Mouse (Mus musculus) G1E (cell line): ENCODE measurements at regions not wholly inside any gene's neighbourhood (a gene's known extent, or its start where the extent isn't known, plus 50 kb on each side); places are given as distances from the start of the nearest gene placed in this dataset.
A peak's percentile ranks its signal among the peaks of the same experiment; 100 is the strongest.

Experiments used
- ATAC-seq: 2 replicates; pipeline ENCODE4 v1.8.0; 2016; ENCODE audit warnings: mild to moderate bottlenecking; ENCODE audit not compliant: insufficient number of reproducible peaks, poor library complexity, low FRiP score, severe bottlenecking; ENCODE audit errors: extremely low read depth
- DNase-seq: peaks from one replicate; pipeline ENCODE4 v3.0.0; 2012; ENCODE audit warnings: low spot score
- H3K27me3 ChIP-seq: 2 replicates; pipeline ENCODE4 v1.6.1; 2012; ENCODE audit warnings: mild to moderate bottlenecking, low read length, inconsistent platforms; ENCODE audit not compliant: insufficient read depth
- H3K36me3 ChIP-seq: replicated peaks from 2 replicates; pipeline ENCODE3; 2012; ENCODE audit warnings: mild to moderate bottlenecking, inconsistent platforms
- H3K4me1 ChIP-seq: 2 replicates; pipeline ENCODE4 v1.6.1; 2012; ENCODE audit warnings: low read depth, low read length, inconsistent platforms, mixed read lengths; ENCODE audit not compliant: insufficient read depth
- H3K4me3 ChIP-seq: 2 replicates; pipeline ENCODE4 v1.5.1; 2012; ENCODE audit warnings: low read depth, mild to moderate bottlenecking, inconsistent platforms, low read length, moderate library complexity, mixed read lengths
- H3K9me3 ChIP-seq: replicated peaks from 2 replicates; pipeline ENCODE4 v1.6.1; 2012; ENCODE audit warnings: inconsistent platforms
- CTCF ChIP-seq: IDR thresholded peaks from 2 replicates; pipeline ENCODE4 v1.5.1; 2012; ENCODE audit warnings: low read depth, low read length, inconsistent platforms, mixed read lengths
- GATA1 ChIP-seq: IDR thresholded peaks from 2 replicates; pipeline ENCODE4 v1.6.1; 2012; ENCODE audit warnings: borderline replicate concordance, low read length, inconsistent platforms, mixed read lengths
- GATA2 ChIP-seq: IDR thresholded peaks from 2 replicates; pipeline ENCODE4 v1.6.1; 2012; ENCODE audit warnings: low read depth, low read length, inconsistent platforms, borderline replicate concordance
- POLR2AphosphoS5 ChIP-seq: IDR thresholded peaks from 2 replicates; pipeline ENCODE4 v1.6.1; 2012; ENCODE audit warnings: low read depth, low read length, inconsistent platforms; ENCODE audit not compliant: insufficient replicate concordance
- TAL1 ChIP-seq: conservative IDR thresholded peaks from 2 replicates; pipeline ENCODE4 v1.6.1; 2012; ENCODE audit warnings: low read depth, low read length, inconsistent platforms, mixed read lengths

DNA sequence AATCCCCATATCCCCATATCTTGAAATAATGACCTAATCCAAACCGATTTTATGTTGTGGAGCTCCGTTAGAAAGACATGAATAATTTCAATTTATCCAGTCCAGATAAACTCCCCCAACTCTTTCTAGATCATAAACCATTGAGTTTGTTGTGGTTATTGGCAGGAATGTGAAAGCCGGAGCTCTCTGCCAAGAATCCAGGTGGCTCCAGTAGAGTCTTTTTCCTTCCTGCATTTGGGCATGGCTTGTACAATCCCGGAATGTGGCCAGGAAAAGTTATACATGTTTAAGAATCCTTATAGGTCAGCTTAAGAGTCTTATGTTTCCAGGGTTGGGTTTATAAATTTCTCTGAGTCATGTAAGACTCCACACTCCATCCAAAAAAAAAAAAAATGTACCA is 1272.8 kb downstream of the Efna5 start:
- no peaks in the 10 kb centered on the region for H3K27me3 ChIP-seq
- no peaks in the 10 kb centered on the region for H3K36me3 ChIP-seq
- ATAC-seq: no peak
- H3K9me3 ChIP-seq: no peaks in the 10 kb centered on the region
- H3K4me3 ChIP-seq: no peak overlapping the region
- no peak for DNase-seq
- TF ChIP-seq POLR2AphosphoS5 (no peak), TAL1 (no peak), GATA2 (no peak), CTCF (no peak), GATA1 (no peak)
- no peaks in the 10 kb centered on the region for H3K4me1 ChIP-seq

GRCm38 (mm10) chr17:61606729-61607481 is 1274.2 kb downstream of the Efna5 start:
- Histone ChIP-seq H3K4me3 (no peak overlapping the region), H3K36me3 (no peaks in the 10 kb centered on the region), H3K4me1 (no peaks in the 10 kb centered on the region), H3K9me3 (no peaks in the 10 kb centered on the region), H3K27me3 (no peaks in the 10 kb centered on the region)
- ATAC-seq (no peak), DNase-seq (no peak)
- TF ChIP-seq CTCF: no peak
- TF ChIP-seq GATA2: no peak
- TF ChIP-seq GATA1: no peak
- TF ChIP-seq POLR2AphosphoS5: no peak
- TF ChIP-seq TAL1: no peak

DNA sequence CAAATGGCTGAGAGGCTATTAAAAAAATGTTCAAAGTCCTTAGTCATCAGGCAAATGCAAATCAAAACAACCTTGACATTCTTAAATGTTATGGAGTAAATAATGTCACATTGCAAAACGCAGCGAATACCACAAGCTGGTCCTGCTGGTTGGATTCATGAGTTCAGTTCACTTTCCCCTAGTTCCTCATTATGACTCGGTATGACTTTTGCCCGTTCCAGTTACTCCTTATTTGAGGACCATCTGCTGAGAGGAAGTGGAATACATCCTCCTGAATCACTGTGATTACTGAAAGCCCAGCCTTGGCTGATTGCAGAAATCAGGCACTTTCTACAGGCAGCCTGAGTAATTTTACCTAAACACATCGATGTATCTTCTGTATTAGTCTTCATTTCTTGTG is 1276.9 kb downstream of the Efna5 start:
- ATAC-seq: no peak
- Histone ChIP-seq H3K4me3 (no peak overlapping the region), H3K27me3 (no peaks in the 10 kb centered on the region), H3K4me1 (no peaks in the 10 kb centered on the region), H3K9me3 (no peaks in the 10 kb centered on the region), H3K36me3 (no peaks in the 10 kb centered on the region)
- DNase-seq: no peak
- TF ChIP-seq GATA1 (no peak), GATA2 (no peak), POLR2AphosphoS5 (no peak), CTCF (no peak), TAL1 (no peak)

DNA sequence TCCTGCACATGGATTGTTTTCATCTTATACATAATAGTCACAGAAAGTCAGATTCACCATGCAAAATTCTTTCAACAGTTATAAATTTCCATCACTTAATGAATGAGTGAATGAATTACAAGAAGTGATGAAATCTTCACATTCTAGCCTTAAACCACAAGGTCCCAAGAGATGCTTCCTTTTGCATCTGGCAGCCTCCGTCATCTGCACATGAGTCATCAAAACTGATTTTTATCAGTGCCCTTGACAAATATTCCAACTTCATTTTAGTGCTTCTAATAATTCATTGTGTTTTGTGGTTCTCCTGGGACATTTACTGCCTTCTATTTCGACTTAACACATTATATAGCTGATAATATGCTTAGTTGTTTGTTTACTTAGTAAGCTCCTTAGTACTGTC is 1291.9 kb downstream of the Efna5 start:
- Histone ChIP-seq H3K9me3 (no peaks in the 10 kb centered on the region), H3K27me3 (no peaks in the 10 kb centered on the region), H3K36me3 (no peaks in the 10 kb centered on the region), H3K4me1 (no peaks in the 10 kb centered on the region), H3K4me3 (no peak overlapping the region)
- TF ChIP-seq CTCF (no peak), TAL1 (no peak), GATA1 (no peak), GATA2 (no peak), POLR2AphosphoS5 (no peak)
- DNase-seq (no peak), ATAC-seq (peak; percentile 45)

GRCm38 (mm10) chr17:61578895-61579294 is 1302.2 kb downstream of the Efna5 start:
- DNase-seq: no peak
- Histone ChIP-seq H3K4me1 (no peaks in the 10 kb centered on the region), H3K9me3 (peaks cover 2% of the 10 kb centered on the region; the same call in 1 of the 2 replicates), H3K27me3 (no peaks in the 10 kb centered on the region), H3K4me3 (no peak overlapping the region), H3K36me3 (no peaks in the 10 kb centered on the region)
- no peak for ATAC-seq
- no peak for TF ChIP-seq CTCF
- no peak for TF ChIP-seq TAL1
- TF ChIP-seq GATA1: no peak
- no peak for TF ChIP-seq POLR2AphosphoS5
- TF ChIP-seq GATA2: no peak

DNA sequence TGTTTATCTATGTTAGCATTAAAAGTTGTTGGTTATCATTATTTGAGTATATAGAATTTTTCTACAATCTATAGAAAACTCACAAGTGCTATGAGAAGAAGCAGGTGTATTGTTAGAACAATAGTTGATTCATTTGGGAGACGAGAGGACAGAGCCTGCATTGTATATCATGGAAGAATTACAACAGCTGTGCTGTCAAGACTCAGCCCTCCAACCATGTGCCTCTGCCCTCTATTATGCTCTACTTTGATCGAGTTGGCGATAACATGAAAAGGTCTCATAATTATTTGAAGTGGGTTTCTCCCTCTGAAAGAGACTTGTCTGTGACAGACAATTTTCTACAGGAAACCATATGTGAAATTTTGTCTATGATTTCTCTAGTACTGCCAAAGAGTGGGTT is 1310.2 kb downstream of the Efna5 start:
- ATAC-seq (no peak), DNase-seq (no peak)
- no peaks in the 10 kb centered on the region for H3K27me3 ChIP-seq
- no peaks in the 10 kb centered on the region for H3K4me1 ChIP-seq
- TF ChIP-seq CTCF (no peak), POLR2AphosphoS5 (no peak)
- H3K9me3 ChIP-seq: no peaks in the 10 kb centered on the region
- no peaks in the 10 kb centered on the region for H3K36me3 ChIP-seq
- H3K4me3 ChIP-seq: no peak overlapping the region
